Mouse (Mus musculus): Measurements from ENCODE around the gene 1700021F07Rik. TPM values are rescaled to one million over a fixed set of nuclear protein-coding genes. Genes with fewer than 3 reads are reported as not detected.

Gene 1700021F07Rik
- total and polyA plus RNA-seq, 2 experiments from 2014 or later: not detected

GRCm38 (mm10) chr2:173516150-173516855 lies 6.1 kb upstream of the 1700021F07Rik start:
- WGBS: 70% methylated on average over 25 of the region's 25 CpGs
- no peak overlapping the region for H3K4me2 ChIP-seq (ENCODE audit: low read depth)
- H3K27ac ChIP-seq (ENCODE audit: low read depth, low read length): peak overlapping the region; percentile 69
- ATAC-seq: peak; percentile 84
- no peak overlapping the region for H3K4me3 ChIP-seq (ENCODE audit: low read depth, low read length)
- H3K9ac ChIP-seq: 0 out of 2 replicates have a peak overlapping the region, but pooled peaks have one; percentile 1
- H3K4me1 ChIP-seq (ENCODE audit: insufficient read depth): no peaks in the 10 kb centered on the region; the same call in 1 of the 2 replicates
- TF ChIP-seq CTCF (IDR thresholded peaks at IDR 0.05; ENCODE audit: low read depth): no peak
- H3K27me3 ChIP-seq (ENCODE audit: insufficient read depth, low read length): no peaks in the 10 kb centered on the region
- H3K36me3 ChIP-seq (ENCODE audit: insufficient read depth): no peaks in the 10 kb centered on the region
- H3K9me3 ChIP-seq (ENCODE audit: low read length): no peaks in the 10 kb centered on the region
- DNase-seq: peak; percentile 22

GRCm38 (mm10) chr2:173528493-173528892 lies 6.1 kb downstream of the 1700021F07Rik start:
- no peak for TF ChIP-seq CTCF (IDR thresholded peaks at IDR 0.05; ENCODE audit: low read depth)
- Histone ChIP-seq H3K27me3 (ENCODE audit: insufficient read depth, low read length) (no peaks in the 10 kb centered on the region), H3K27ac (ENCODE audit: low read depth, low read length) (no peak overlapping the region), H3K9ac (no peak overlapping the region), H3K4me2 (ENCODE audit: low read depth) (no peak overlapping the region), H3K36me3 (ENCODE audit: insufficient read depth) (no peaks in the 10 kb centered on the region), H3K9me3 (ENCODE audit: low read length) (no peaks in the 10 kb centered on the region), H3K4me3 (ENCODE audit: low read depth, low read length) (no peak overlapping the region), H3K4me1 (ENCODE audit: insufficient read depth) (no peaks in the 10 kb centered on the region)
- no peak for DNase-seq
- WGBS: 89% methylated on average over 3 of the region's 3 CpGs
- no peak for ATAC-seq

- Histone ChIP-seq H3K9ac (no peak overlapping the region), H3K27me3 (ENCODE audit: insufficient read depth, low read length) (no peaks in the 10 kb centered on the region), H3K27ac (ENCODE audit: low read depth, low read length) (no peak overlapping the region), H3K9me3 (ENCODE audit: low read length) (no peaks in the 10 kb centered on the region), H3K4me2 (ENCODE audit: low read depth) (no peak overlapping the region), H3K4me1 (ENCODE audit: insufficient read depth) (no peaks in the 10 kb centered on the region), H3K4me3 (ENCODE audit: low read depth, low read length) (no peak overlapping the region), H3K36me3 (ENCODE audit: insufficient read depth) (no peaks in the 10 kb centered on the region)
- 79% methylated on average over 15 of the region's 15 CpGs for WGBS
- no peak for DNase-seq
- ATAC-seq: no peak
- no peak for TF ChIP-seq CTCF (IDR thresholded peaks at IDR 0.05; ENCODE audit: low read depth)
Measured at GRCm38 (mm10) chr2:173532711-173533462, 10.5 kb downstream of the 1700021F07Rik start.

- Histone ChIP-seq H3K9me3 (ENCODE audit: low read length) (no peaks in the 10 kb centered on the region), H3K4me1 (ENCODE audit: insufficient read depth) (no peaks in the 10 kb centered on the region), H3K9ac (no peak overlapping the region), H3K4me2 (ENCODE audit: low read depth) (no peak overlapping the region), H3K27ac (ENCODE audit: low read depth, low read length) (no peak overlapping the region), H3K27me3 (ENCODE audit: insufficient read depth, low read length) (no peaks in the 10 kb centered on the region), H3K36me3 (ENCODE audit: insufficient read depth) (no peaks in the 10 kb centered on the region), H3K4me3 (ENCODE audit: low read depth, low read length) (no peak overlapping the region)
- TF ChIP-seq CTCF (IDR thresholded peaks at IDR 0.05; ENCODE audit: low read depth): no peak
- DNase-seq (no peak), ATAC-seq (no peak)
- 83% methylated on average over 7 of the region's 7 CpGs for WGBS
Measured at GRCm38 (mm10) chr2:173534581-173534980, 12.2 kb downstream of the 1700021F07Rik start.

GRCm38 (mm10) chr2:173535390-173535789 lies 13.0 kb downstream of the 1700021F07Rik start:
- WGBS: 86% methylated on average over 18 of the region's 18 CpGs
- no peak for DNase-seq
- no peak for TF ChIP-seq CTCF (IDR thresholded peaks at IDR 0.05; ENCODE audit: low read depth)
- Histone ChIP-seq H3K27me3 (ENCODE audit: insufficient read depth, low read length) (no peaks in the 10 kb centered on the region), H3K9ac (no peak overlapping the region), H3K9me3 (ENCODE audit: low read length) (no peaks in the 10 kb centered on the region), H3K4me3 (ENCODE audit: low read depth, low read length) (no peak overlapping the region), H3K4me1 (ENCODE audit: insufficient read depth) (no peaks in the 10 kb centered on the region), H3K36me3 (ENCODE audit: insufficient read depth) (no peaks in the 10 kb centered on the region), H3K4me2 (ENCODE audit: low read depth) (no peak overlapping the region), H3K27ac (ENCODE audit: low read depth, low read length) (no peak overlapping the region)
- no peak for ATAC-seq

- 94% methylated on average over 9 of the region's 9 CpGs for WGBS
- H3K4me2 ChIP-seq (ENCODE audit: low read depth): no peak overlapping the region
- no peak for TF ChIP-seq CTCF (IDR thresholded peaks at IDR 0.05; ENCODE audit: low read depth)
- no peak overlapping the region for H3K27ac ChIP-seq (ENCODE audit: low read depth, low read length)
- H3K27me3 ChIP-seq (ENCODE audit: insufficient read depth, low read length): no peaks in the 10 kb centered on the region
- no peaks in the 10 kb centered on the region for H3K36me3 ChIP-seq (ENCODE audit: insufficient read depth)
- no peak overlapping the region for H3K4me3 ChIP-seq (ENCODE audit: low read depth, low read length)
- no peaks in the 10 kb centered on the region for H3K4me1 ChIP-seq (ENCODE audit: insufficient read depth)
- no peak overlapping the region for H3K9ac ChIP-seq
- no peaks in the 10 kb centered on the region for H3K9me3 ChIP-seq (ENCODE audit: low read length)
- ATAC-seq (no peak), DNase-seq (no peak)
Measured at GRCm38 (mm10) chr2:173535886-173536285, 13.5 kb downstream of the 1700021F07Rik start.

- Histone ChIP-seq H3K27me3 (ENCODE audit: insufficient read depth, low read length) (no peaks in the 10 kb centered on the region), H3K4me1 (ENCODE audit: insufficient read depth) (no peaks in the 10 kb centered on the region), H3K27ac (ENCODE audit: low read depth, low read length) (no peak overlapping the region), H3K4me2 (ENCODE audit: low read depth) (no peak overlapping the region), H3K9ac (no peak overlapping the region), H3K9me3 (ENCODE audit: low read length) (no peaks in the 10 kb centered on the region), H3K36me3 (ENCODE audit: insufficient read depth) (no peaks in the 10 kb centered on the region), H3K4me3 (ENCODE audit: low read depth, low read length) (no peak overlapping the region)
- no peak for ATAC-seq
- WGBS: 63% methylated on average over 15 of the region's 15 CpGs
- TF ChIP-seq CTCF (IDR thresholded peaks at IDR 0.05; ENCODE audit: low read depth): no peak
- no peak for DNase-seq
Measured at GRCm38 (mm10) chr2:173539781-173540180, 17.4 kb downstream of the 1700021F07Rik start.

Measured in forebrain, postnatal 0 days (tissue).